In the genomic region with DNA sequence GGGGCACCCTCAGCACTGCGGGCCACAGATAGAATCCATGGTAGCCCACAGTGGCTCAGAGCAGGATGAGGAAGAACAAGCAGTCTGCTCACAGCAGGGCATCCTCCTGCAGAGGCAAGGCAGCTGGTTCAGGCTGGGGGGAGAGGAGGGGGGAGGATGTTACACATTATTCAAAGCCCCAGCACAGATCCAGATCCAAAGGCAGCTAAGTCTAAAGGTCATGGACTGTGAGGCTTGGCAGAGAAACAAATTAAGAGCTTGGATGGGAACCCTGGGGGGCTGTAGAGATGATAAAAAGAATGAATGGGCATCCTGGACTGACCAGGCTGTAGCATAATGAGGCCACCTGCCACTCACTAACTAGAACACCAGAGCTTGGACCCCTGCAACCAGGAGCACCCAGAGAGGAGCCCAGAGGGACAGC, we compare ENCODE assay signal across 9 mouse cellular contexts. TPM values are rescaled to one million over a fixed set of nuclear protein-coding genes. Genes with fewer than 3 reads are reported as not detected.
DNase-seq lines count a peak whose midpoint lies in the region; ATAC-seq lines count a peak whose summit lies in the region.
"Had no signal": no experiment of that assay in that cellular context is flagged by ENCODE, and none has a peak within 500 bp of the region (broad histone marks: within the 10 kb centered on the region; RNA-seq: fewer than 3 reads in every experiment).

No protein-coding gene starts in this region.

- H3K4me3 ChIP-seq in heart, embryonic 10.5 days, result no peak overlapping the region
- no peak overlapping the region for H3K4me3 ChIP-seq in forebrain, embryonic 16.5 days (replicated peaks; ENCODE audit: low read length)
- no peak overlapping the region for H3K4me3 ChIP-seq in neural tube, embryonic 15.5 days (replicated peaks)
- H3K4me3 ChIP-seq: left cerebral cortex, adult 2 months had no signal

- H3K9me3 ChIP-seq in heart, embryonic 10.5 days, result no peaks in the 10 kb centered on the region
- no peaks in the 10 kb centered on the region for H3K9me3 ChIP-seq in forebrain, embryonic 16.5 days (ENCODE audit: control insufficient read depth, low read length)
- H3K9me3 ChIP-seq in neural tube, embryonic 15.5 days (replicated peaks), result no peaks in the 10 kb centered on the region

- 58% methylated on average over 1 of the region's 1 CpGs for WGBS in heart, embryonic 10.5 days
- WGBS in forebrain, embryonic 16.5 days, result 41% methylated on average over 1 of the region's 1 CpGs
- WGBS in neural tube, embryonic 15.5 days, result 40% methylated on average over 1 of the region's 1 CpGs

- H3K27me3 ChIP-seq in heart, embryonic 10.5 days (ENCODE audit: insufficient read depth, poor library complexity, severe bottlenecking), result 0 out of 2 replicates have a peak, but pooled peaks cover 6% of the 10 kb centered on the region
- H3K27me3 ChIP-seq in forebrain, embryonic 16.5 days (replicated peaks; ENCODE audit: control insufficient read depth, insufficient read depth, low read length), result no peaks in the 10 kb centered on the region
- H3K27me3 ChIP-seq in neural tube, embryonic 15.5 days (replicated peaks), result peaks cover 6% of the 10 kb centered on the region; the same call in 1 of the 2 replicates

- ATAC-seq in forebrain, embryonic 16.5 days, result 0 out of 2 replicates have a peak, but pooled peaks have one; percentile 41
- peak; percentile 59 for ATAC-seq in neural tube, embryonic 15.5 days (ENCODE audit: low FRiP score)

- H3K4me1 ChIP-seq in heart, embryonic 10.5 days, result peaks cover 80% of the 10 kb centered on the region
- H3K4me1 ChIP-seq in forebrain, embryonic 16.5 days (replicated peaks; ENCODE audit: control insufficient read depth, insufficient read depth, low read length), result peaks cover 11% of the 10 kb centered on the region
- peaks cover 51% of the 10 kb centered on the region for H3K4me1 ChIP-seq in neural tube, embryonic 15.5 days

- H3K9ac ChIP-seq in forebrain, embryonic 16.5 days (replicated peaks; ENCODE audit: low read depth, low read length), result no peak overlapping the region
- no peak overlapping the region for H3K9ac ChIP-seq in neural tube, embryonic 15.5 days (replicated peaks)

- DNase-seq in heart, embryonic 10.5 days (ENCODE audit: low spot score), result no peak
- no peak for DNase-seq in heart, adult 11 months
- peak; percentile 73 for DNase-seq in kidney, postnatal 10 days
- DNase-seq in urinary bladder, adult 2 months (ENCODE audit: low spot score), result no peak
- DNase-seq in lung, postnatal 4 days, result no peak
- DNase-seq in left cerebral cortex, adult 8-10 months (ENCODE audit: low spot score in 2 of 2), result no peak

- H3K27ac ChIP-seq in heart, embryonic 10.5 days, result peak overlapping the region; percentile 87
- H3K27ac ChIP-seq in forebrain, embryonic 16.5 days (ENCODE audit: low read length), result no peak overlapping the region
- H3K27ac ChIP-seq in neural tube, embryonic 15.5 days (replicated peaks), result no peak overlapping the region; the same call in 1 of the 2 replicates
- H3K27ac ChIP-seq: left cerebral cortex, adult 2 months had no signal

- H3K36me3 ChIP-seq in heart, embryonic 10.5 days, result no peaks in the 10 kb centered on the region
- no peaks in the 10 kb centered on the region for H3K36me3 ChIP-seq in forebrain, embryonic 16.5 days (ENCODE audit: control insufficient read depth, insufficient read depth)
- H3K36me3 ChIP-seq in neural tube, embryonic 15.5 days, result no peaks in the 10 kb centered on the region

- H3K4me2 ChIP-seq in forebrain, embryonic 16.5 days (ENCODE audit: low read length), result no peak overlapping the region
- H3K4me2 ChIP-seq in neural tube, embryonic 15.5 days, result no peak overlapping the region

RNA-seq across cellular contexts. Expression of gene Sorcs2, which starts 28.7 kb away (rescaled TPM):
- polyA plus RNA-seq in heart, embryonic 10.5 days (2016; fragmentation: Nextera tagmentation; extraction: Ambion mirVana), result 6.9 and 12.2 TPM in 2 replicates
- 5.5 and 7.0 TPM in 2 replicates for polyA plus RNA-seq in forebrain, embryonic 16.5 days (2015; fragmentation: Nextera tagmentation; extraction: Ambion mirVana)
- 14.2 and 14.8 TPM in 2 replicates for polyA plus RNA-seq in neural tube, embryonic 15.5 days (2015; fragmentation: Nextera tagmentation; extraction: Ambion mirVana)
- polyA plus RNA-seq in urinary bladder, adult 2 months (2012; rRNA removed), result 15.8 and 20.7 TPM in 2 replicates
- 10 to 100 TPM; 37.3 to 41.7 (median 41.3) TPM for total RNA-seq in left cerebral cortex, adult 8-10 months (2022)
